Mouse (Mus musculus) embryonic facial prominence, embryonic 10.5 days (tissue): ENCODE measurements around the gene Gan. TPM values are rescaled to one million over a fixed set of nuclear protein-coding genes. Genes with fewer than 3 reads are reported as not detected.

Experiments used
- DNase-seq: peaks from one replicate; pipeline ENCODE4 v3.0.0-alpha.2; 2017; ENCODE audit warnings: low spot score
- H3K27ac ChIP-seq: fragments of 300-500 bp; sonication (generic); replicated peaks from 2 replicates; pipeline ENCODE4 v1.5.1; 2016; ENCODE audit warnings: mild to moderate bottlenecking
- H3K27me3 ChIP-seq: fragments of 300-500 bp; sonication (generic); replicated peaks from 2 replicates; pipeline ENCODE4 v1.6.1; 2016; ENCODE audit warnings: low read depth, mild to moderate bottlenecking; ENCODE audit not compliant: poor library complexity, severe bottlenecking
- H3K36me3 ChIP-seq: fragments of 300-500 bp; sonication (generic); replicated peaks from 2 replicates; pipeline ENCODE4 v1.6.1; 2016; ENCODE audit warnings: mild to moderate bottlenecking, moderate library complexity
- H3K4me1 ChIP-seq: fragments of 300-500 bp; sonication (generic); 2 replicates; pipeline ENCODE4 v1.6.1; 2016
- H3K4me3 ChIP-seq: fragments of 300-500 bp; sonication (generic); 2 replicates; pipeline ENCODE4 v1.5.1; 2016; ENCODE audit warnings: mild to moderate bottlenecking, moderate library complexity
- H3K9me3 ChIP-seq: fragments of 300-500 bp; sonication (generic); 2 replicates; pipeline ENCODE4 v1.6.1; 2016; ENCODE audit warnings: mild to moderate bottlenecking
- WGBS: fragments of 180-500 bp; shearing (Covaris S2); methylation state at CpG from one replicate; pipeline ENCODE4 v1.1.7; 2016; 5-methylcytosine and 5-hydroxymethylcytosine counted together
- polyA plus RNA-seq: library from polyadenylated mRNA; unstranded; fragments of >200 nt; fragmentation: Nextera tagmentation; extraction: Ambion mirVana; gene quantifications from 2 replicates; pipeline ENCODE4 v1.2.1, GENCODE M21; 2016

Gene Gan
- polyA plus RNA-seq, 1 experiment from 2014 or later = 3.1 TPM

DNA sequence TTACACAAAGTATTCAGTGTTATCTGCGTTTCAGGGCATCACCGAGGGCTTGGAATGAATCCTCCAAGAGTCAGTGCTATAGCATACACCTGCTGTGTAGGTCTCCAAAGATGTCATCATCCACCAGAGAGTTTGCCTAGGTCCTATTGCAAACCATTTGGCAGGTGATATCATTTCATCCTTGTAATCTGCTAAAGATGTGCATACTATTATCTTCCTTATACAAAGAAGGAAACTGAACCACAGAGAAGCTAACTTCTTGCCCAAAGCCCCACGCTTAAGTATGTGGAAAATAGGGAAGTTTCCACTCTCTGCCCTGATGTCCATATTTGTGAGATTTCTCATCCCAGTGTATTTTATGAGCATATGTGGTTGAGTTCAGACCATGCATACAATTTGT is 31.5 kb upstream of the Gan start:
- no peaks in the 10 kb centered on the region for H3K36me3 ChIP-seq
- H3K4me3 ChIP-seq = no peak overlapping the region
- H3K27me3 ChIP-seq = no peaks in the 10 kb centered on the region
- no peak for DNase-seq
- H3K4me1 ChIP-seq = no peaks in the 10 kb centered on the region
- H3K9me3 ChIP-seq = no peaks in the 10 kb centered on the region
- WGBS = 94% methylated on average over 3 of the region's 3 CpGs
- H3K27ac ChIP-seq = no peak overlapping the region

DNA sequence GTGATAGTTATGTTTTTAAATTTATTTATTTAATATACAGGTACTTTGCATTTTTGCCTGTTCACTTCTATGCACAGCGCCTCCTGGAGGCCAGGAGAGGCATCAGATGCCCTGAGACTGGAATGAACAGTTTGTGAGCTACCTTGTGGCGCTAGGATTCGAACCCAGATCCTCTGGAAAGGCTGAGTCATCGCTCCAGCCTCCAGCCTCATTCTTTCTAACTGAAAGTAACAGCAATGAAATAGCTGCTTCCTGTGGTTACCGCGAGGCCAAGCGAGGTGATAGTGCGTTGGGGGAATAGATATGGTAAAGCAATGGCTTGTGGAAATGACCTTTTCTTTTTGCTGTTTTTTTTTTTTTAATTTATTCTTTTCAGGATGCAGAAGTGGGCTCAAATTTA is 30.9 kb upstream of the Gan start:
- no peak overlapping the region for H3K4me3 ChIP-seq
- H3K9me3 ChIP-seq = no peaks in the 10 kb centered on the region
- no peaks in the 10 kb centered on the region for H3K27me3 ChIP-seq
- H3K4me1 ChIP-seq = no peaks in the 10 kb centered on the region
- no peaks in the 10 kb centered on the region for H3K36me3 ChIP-seq
- no peak for DNase-seq
- WGBS = 86% methylated on average over 8 of the region's 8 CpGs
- H3K27ac ChIP-seq = no peak overlapping the region

DNA sequence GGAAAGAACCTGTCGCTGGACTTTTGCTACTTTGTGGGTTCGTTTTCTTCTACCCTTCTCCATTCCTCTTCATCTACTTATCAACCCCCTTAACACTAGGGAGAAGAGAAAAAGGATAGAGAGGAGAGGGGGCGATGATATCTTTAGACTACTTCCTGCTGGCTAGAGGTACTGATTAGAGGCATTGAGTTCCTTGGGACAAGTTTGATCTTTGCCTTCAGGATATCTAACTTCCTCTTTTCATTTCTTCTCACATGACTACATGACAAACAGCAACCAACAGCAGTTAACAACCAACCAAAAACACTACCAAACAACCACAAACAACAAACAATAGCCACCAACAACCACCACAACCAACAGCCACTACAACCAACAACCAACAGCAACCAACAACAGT is 24.2 kb upstream of the Gan start:
- DNase-seq = no peak
- 83% methylated on average over 3 of the region's 3 CpGs for WGBS
- no peak overlapping the region for H3K4me3 ChIP-seq
- H3K4me1 ChIP-seq = peaks cover 12% of the 10 kb centered on the region; the same call in 1 of the 2 replicates
- no peaks in the 10 kb centered on the region for H3K9me3 ChIP-seq
- H3K27ac ChIP-seq = no peak overlapping the region
- no peaks in the 10 kb centered on the region for H3K36me3 ChIP-seq
- H3K27me3 ChIP-seq = no peaks in the 10 kb centered on the region

DNA sequence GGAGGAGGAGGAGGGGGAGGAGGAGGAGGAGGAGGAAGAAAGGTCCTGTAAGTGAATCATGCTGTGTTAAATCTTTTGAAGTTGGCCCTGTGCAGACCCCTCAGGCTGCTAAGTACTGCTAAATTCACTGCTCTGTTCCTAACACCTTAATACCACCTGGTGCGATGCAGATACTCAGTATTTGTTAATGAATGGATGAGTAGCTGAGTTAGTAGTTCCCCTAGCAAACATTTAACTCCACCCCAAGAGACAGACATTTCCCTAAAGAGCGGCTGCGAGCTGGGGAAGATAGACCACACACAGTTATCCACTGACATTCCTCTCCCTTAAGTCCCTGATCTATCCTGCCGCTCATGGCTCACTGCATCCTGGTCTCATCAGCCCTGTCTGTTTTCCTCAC is 21.6 kb upstream of the Gan start:
- 9% methylated on average over 4 of the region's 4 CpGs for WGBS
- no peaks in the 10 kb centered on the region for H3K27me3 ChIP-seq
- H3K9me3 ChIP-seq = no peaks in the 10 kb centered on the region
- H3K27ac ChIP-seq = no peak overlapping the region
- no peaks in the 10 kb centered on the region for H3K36me3 ChIP-seq
- no peak for DNase-seq
- H3K4me1 ChIP-seq = peaks cover 12% of the 10 kb centered on the region; the same call in 1 of the 2 replicates
- H3K4me3 ChIP-seq = no peak overlapping the region

DNA sequence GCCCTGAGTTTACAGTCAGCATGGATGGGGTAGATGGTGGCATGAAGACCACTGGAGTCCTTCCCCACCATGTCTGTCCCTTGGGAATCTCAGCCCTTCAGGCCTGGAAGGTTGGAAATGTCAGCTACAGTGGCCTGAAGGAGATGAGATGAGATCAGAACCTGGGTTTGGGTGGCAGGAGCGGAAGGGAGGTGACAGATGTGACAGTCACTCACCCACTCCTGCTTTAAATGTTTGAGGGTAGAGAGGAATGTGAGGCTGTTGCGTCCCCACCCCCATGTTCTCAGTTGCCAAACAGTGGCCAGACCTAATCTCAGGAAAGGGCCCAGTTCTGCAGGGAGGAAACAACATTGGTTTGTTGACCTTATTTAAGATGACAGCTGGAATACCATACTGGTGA is 21.2 kb upstream of the Gan start:
- no peak overlapping the region for H3K4me3 ChIP-seq
- H3K9me3 ChIP-seq = no peaks in the 10 kb centered on the region
- no peaks in the 10 kb centered on the region for H3K27me3 ChIP-seq
- DNase-seq = no peak
- no peak overlapping the region for H3K27ac ChIP-seq
- H3K4me1 ChIP-seq = peaks cover 12% of the 10 kb centered on the region; the same call in 1 of the 2 replicates
- WGBS = 50% methylated on average over 2 of the region's 2 CpGs
- H3K36me3 ChIP-seq = no peaks in the 10 kb centered on the region

DNA sequence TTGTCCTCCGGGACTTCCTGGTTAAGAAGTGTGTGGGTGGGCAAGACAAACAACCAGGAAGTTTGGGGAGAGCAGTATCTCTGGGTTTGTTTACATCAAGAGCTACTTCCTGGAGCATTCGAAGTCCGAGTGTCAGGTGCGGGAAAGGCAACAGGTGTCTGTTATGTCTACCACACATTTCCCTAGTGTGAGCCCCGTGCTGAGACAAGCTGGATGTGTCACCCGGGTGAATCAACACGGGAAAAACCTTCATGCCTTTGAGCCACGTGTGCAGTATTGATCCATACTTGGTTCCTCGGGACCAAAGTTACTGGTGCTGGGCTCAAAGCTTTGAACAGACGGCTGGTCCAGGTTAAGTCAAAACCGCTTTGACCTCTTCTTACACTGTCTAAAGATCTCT is 20.6 kb upstream of the Gan start:
- no peak for DNase-seq
- no peaks in the 10 kb centered on the region for H3K9me3 ChIP-seq
- no peaks in the 10 kb centered on the region for H3K36me3 ChIP-seq
- H3K27ac ChIP-seq = no peak overlapping the region
- H3K4me1 ChIP-seq = peaks cover 12% of the 10 kb centered on the region; the same call in 1 of the 2 replicates
- H3K4me3 ChIP-seq = no peak overlapping the region
- no peaks in the 10 kb centered on the region for H3K27me3 ChIP-seq
- 63% methylated on average over 11 of the region's 11 CpGs for WGBS

DNA sequence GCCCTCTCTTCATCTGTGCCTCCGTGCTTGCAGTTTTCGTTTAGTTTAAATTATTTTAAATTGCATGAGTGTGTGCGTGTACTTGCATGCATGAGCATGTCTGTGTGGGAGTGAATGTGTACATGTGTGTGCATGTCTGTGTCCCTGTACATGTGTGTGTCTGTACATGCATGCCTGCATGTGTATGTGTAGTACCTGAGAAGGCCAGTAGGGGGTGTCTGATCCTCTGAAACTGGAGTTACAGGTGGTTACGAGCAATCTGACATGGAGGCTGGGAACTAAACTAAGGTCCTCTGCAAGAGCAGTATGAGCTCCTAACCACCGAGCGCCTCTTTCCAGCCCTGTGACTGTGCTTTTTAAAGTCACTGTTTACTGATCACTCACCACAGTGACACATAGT is 9.4 kb upstream of the Gan start:
- WGBS = 93% methylated on average over 6 of the region's 6 CpGs
- Histone ChIP-seq H3K36me3 (no peaks in the 10 kb centered on the region), H3K27ac (no peak overlapping the region), H3K27me3 (no peaks in the 10 kb centered on the region), H3K4me3 (no peak overlapping the region), H3K4me1 (no peaks in the 10 kb centered on the region), H3K9me3 (no peaks in the 10 kb centered on the region)
- DNase-seq = no peak

DNA sequence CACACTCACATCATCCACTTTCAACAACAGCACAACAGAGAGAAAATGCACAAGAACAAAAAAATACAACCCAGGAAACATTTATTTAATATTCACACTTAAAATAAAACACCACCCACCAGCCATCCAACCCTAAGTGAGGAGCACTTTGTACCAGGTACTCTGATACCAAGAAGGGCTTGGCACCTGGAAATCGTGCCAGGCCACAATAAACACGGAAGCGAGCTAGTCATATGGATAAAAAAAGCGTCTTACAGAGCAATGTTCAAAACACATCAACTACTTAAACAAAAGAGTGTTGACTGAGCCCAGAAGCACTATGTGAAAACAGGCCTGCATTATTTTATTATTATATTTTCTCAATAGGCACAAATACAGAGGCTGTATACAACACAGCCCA is 1.8 kb upstream of the Gan start:
- H3K27me3 ChIP-seq = no peaks in the 10 kb centered on the region
- no peak overlapping the region; the same call in 1 of the 2 replicates for H3K4me3 ChIP-seq
- H3K27ac ChIP-seq = no peak overlapping the region
- no peaks in the 10 kb centered on the region for H3K36me3 ChIP-seq
- no peaks in the 10 kb centered on the region for H3K9me3 ChIP-seq
- no peak for DNase-seq
- WGBS = 93% methylated on average over 4 of the region's 4 CpGs
- peaks cover 30% of the 10 kb centered on the region for H3K4me1 ChIP-seq

DNA sequence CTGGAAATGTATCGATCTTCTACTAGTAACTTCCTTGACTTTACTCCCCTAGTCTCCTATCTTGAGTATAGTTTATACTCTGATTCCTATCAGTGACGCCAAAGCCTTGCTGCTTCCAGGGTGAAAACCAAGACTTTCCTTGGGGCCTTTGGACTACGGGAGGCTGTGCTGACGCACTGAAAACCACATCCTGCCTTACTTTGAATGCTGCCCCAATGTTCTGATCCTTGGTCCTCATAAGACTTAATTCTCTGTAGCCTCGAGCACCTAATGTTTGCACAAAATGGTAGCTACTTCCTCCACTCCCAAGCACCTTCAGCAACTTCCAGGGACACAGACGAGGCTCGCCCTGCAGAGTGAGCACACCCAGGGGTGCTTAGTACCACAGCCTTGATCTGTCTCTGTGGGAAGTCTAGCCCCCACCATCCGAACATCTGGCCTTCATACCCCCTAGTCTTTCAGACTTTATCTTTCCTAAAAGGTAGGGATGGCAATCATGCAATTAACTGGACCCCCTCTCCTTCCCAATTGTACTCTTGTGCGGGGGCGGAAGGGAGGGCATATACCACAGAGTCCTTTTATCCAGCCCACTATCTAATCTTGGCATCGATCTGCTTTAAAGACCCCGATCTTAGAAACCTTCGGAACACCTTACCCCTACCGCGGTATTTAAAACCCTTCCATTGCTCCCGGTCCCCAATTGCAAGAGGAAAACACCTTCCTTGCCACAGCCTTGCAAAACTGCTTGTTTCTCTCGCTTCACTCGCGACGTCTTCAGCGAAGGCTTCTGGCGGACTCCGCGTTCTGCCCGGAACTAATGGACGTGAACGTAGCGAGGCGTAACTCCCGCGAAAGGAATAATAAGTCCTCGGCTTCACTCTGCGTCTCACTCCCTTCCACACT is 818 bp upstream of the Gan start:
- no peaks in the 10 kb centered on the region for H3K9me3 ChIP-seq
- no peak for DNase-seq
- peak overlapping the region; percentile 91 for H3K27ac ChIP-seq
- H3K4me1 ChIP-seq = peaks cover 32% of the 10 kb centered on the region
- no peaks in the 10 kb centered on the region for H3K36me3 ChIP-seq
- H3K4me3 ChIP-seq = peak overlapping the region; percentile 98
- no peaks in the 10 kb centered on the region for H3K27me3 ChIP-seq
- WGBS = 12% methylated on average over 33 of the region's 33 CpGs

DNA sequence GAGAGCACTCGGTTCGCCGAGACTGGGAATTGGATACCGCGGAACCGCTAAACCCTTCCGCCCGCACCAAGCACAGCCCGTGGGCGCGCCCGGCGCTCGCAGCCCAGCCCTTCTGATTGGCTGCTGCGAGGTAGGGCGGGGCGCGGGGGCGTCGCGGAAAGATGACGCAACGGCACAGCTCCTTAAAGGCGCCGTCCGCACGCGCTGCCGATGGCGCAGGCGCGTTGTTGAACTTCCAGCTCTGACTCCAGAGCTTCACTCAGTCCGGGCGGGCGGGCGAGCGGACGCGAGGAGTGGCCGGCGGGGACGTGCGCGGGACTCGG is 205 bp upstream of the Gan start:
- under 1% methylated on average over 45 of the region's 45 CpGs for WGBS
- Histone ChIP-seq H3K4me1 (peaks cover 32% of the 10 kb centered on the region), H3K27me3 (no peaks in the 10 kb centered on the region), H3K36me3 (no peaks in the 10 kb centered on the region), H3K27ac (peak overlapping the region; percentile 91), H3K4me3 (peak overlapping the region; percentile 98), H3K9me3 (no peaks in the 10 kb centered on the region)
- peak; percentile 97 for DNase-seq

DNA sequence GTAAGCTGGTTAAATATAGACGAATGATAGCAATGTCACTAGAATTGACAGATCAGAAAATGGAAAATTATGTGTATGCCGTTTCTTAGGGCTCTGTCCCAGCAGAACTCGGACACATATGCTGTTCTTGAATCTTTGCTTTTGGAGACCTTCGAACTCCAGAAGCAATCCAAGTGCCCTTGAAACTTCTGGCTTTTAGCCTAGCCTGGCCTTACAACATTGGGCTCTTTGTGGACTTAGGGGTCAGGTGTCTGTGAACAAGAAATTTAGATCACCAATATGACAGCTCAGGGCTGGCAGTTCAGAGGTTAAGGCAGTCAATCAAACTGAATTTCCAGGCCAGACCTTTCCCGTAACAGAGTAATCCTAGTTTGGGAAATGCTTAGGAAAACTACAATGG is 1.1 kb downstream of the Gan start:
- H3K4me1 ChIP-seq = peaks cover 32% of the 10 kb centered on the region

DNA sequence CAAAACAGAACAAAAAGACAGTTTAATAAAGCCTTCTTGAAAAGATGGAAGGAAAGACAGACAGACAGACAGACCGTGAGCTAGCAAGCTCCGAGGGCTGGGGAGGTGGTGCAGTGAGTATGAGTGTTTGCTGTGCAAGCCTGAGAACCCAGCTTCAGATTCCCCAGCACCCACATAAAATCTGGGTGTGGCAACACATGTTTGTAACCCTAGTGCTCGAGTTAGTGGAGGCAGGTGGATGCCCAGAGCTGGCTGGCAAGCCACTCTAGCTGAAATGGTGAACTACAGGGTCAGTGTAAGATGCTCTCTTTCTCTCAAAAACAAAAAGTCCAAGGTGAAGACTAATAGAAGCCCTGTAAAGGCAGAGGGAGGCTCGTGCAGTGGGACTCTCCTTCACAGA is 7.0 kb downstream of the Gan start:
- no peaks in the 10 kb centered on the region for H3K9me3 ChIP-seq
- H3K27me3 ChIP-seq = no peaks in the 10 kb centered on the region
- DNase-seq = no peak
- H3K27ac ChIP-seq = no peak overlapping the region
- H3K4me1 ChIP-seq = peaks cover 20% of the 10 kb centered on the region
- WGBS = 89% methylated on average over 4 of the region's 4 CpGs
- no peaks in the 10 kb centered on the region for H3K36me3 ChIP-seq
- H3K4me3 ChIP-seq = no peak overlapping the region

More for the DNA sequence above, 1.1 kb downstream of the Gan start:
- Histone ChIP-seq H3K36me3 (no peaks in the 10 kb centered on the region), H3K9me3 (no peaks in the 10 kb centered on the region), H3K4me3 (peak overlapping the region; percentile 98), H3K27ac (no peak overlapping the region), H3K27me3 (no peaks in the 10 kb centered on the region)
- 68% methylated on average over 5 of the region's 5 CpGs for WGBS
- DNase-seq = no peak

DNA sequence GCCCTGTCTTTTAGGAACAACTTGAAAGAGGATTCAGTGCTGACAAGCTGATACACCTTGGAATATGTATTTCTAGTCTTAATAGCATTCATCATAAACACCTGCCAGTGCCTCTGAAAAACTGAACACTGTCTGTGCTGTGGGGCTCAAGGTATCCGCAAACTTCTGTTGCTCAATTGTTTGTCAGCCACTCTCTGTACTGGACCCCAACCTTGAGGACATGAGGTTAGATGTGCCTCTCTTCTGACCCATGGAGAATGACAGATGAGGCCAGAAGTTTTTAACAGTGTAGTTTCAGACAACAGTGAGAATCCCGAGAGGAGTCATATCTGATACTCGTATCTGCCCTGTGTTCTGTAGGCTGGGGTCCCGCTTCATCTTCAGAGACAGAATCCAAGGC is 7.6 kb downstream of the Gan start:
- H3K4me3 ChIP-seq = no peak overlapping the region
- no peak for DNase-seq
- peaks cover 20% of the 10 kb centered on the region; the same call in 1 of the 2 replicates for H3K4me1 ChIP-seq
- no peaks in the 10 kb centered on the region for H3K36me3 ChIP-seq
- H3K9me3 ChIP-seq = no peaks in the 10 kb centered on the region
- WGBS = 90% methylated on average over 4 of the region's 4 CpGs
- no peak overlapping the region for H3K27ac ChIP-seq
- H3K27me3 ChIP-seq = no peaks in the 10 kb centered on the region
